In genomic region chr4:140731654-140732053, GRCm38 (mm10) we compare ENCODE assay signal across 20 mouse cellular contexts. TPM values are rescaled to one million over a fixed set of nuclear protein-coding genes. Genes with fewer than 3 reads are reported as not detected.
DNase-seq lines count a peak whose midpoint lies in the region; ATAC-seq and TF ChIP-seq lines count a peak whose summit lies in the region.
"Had no signal": no experiment of that assay in that cellular context is flagged by ENCODE, and none has a peak within 500 bp of the region (broad histone marks: within the 10 kb centered on the region; RNA-seq: fewer than 3 reads in every experiment).

No protein-coding gene starts in this region.

- no peak overlapping the region for H3K27ac ChIP-seq in heart, adult 2 months
- H3K27ac ChIP-seq in lung, postnatal 0 days (ENCODE audit: low read length): no peak overlapping the region
- H3K27ac ChIP-seq: hindbrain, embryonic 14.5 days had no signal

- H3K4me3 ChIP-seq in heart, adult 2 months: no peak overlapping the region
- H3K4me3 ChIP-seq in lung, postnatal 0 days (ENCODE audit: low read depth, low read length): no peak overlapping the region
- H3K4me3 ChIP-seq in G1E (ENCODE audit: low read depth, low read length): no peak overlapping the region
- H3K4me3 ChIP-seq: myocyte had no signal

- intact Hi-C loops in heart, adult 2 months (cut with DNase I): no loop called here

- no peaks in the 10 kb centered on the region for H3K36me3 ChIP-seq in heart, adult 2 months (ENCODE audit: control insufficient read depth, insufficient read depth, low read length)
- H3K36me3 ChIP-seq in lung, postnatal 0 days (ENCODE audit: insufficient read depth, low read length): no peaks in the 10 kb centered on the region
- peaks cover 6% of the 10 kb centered on the region for H3K36me3 ChIP-seq in G1E (replicated peaks)

- H3K9me3 ChIP-seq in lung, postnatal 0 days (ENCODE audit: low read length): no peaks in the 10 kb centered on the region
- H3K9me3 ChIP-seq in G1E (replicated peaks): no peaks in the 10 kb centered on the region

- H3K9ac ChIP-seq in heart, adult 2 months (ENCODE audit: low read depth, low read length): no peak overlapping the region
- H3K9ac ChIP-seq in lung, postnatal 0 days (replicated peaks; ENCODE audit: low read depth): no peak overlapping the region
- H3K9ac ChIP-seq: hindbrain, embryonic 14.5 days had no signal

- no peak for DNase-seq in heart, adult 2 months
- no peak for DNase-seq in heart, postnatal 4 days
- DNase-seq in lung, postnatal 0 days (ENCODE audit: low spot score): no peak
- no peak for DNase-seq in lung, adult 18-20 months
- no peak for DNase-seq in G1E (ENCODE audit: low spot score)
- DNase-seq in ovary, adult 18-20 months (ENCODE audit: low spot score): no peak
- no peak for DNase-seq in adrenal gland, postnatal 4 days (ENCODE audit: low spot score in 2 of 2)
- DNase-seq: adrenal gland, adult 2 months; cerebellum, postnatal 10 days; heart, adult 11 months; right cerebral cortex, postnatal 14 days had no signal

- no peaks in the 10 kb centered on the region for H3K4me1 ChIP-seq in heart, adult 2 months (ENCODE audit: control insufficient read depth, insufficient read depth, low read length)
- H3K4me1 ChIP-seq in lung, postnatal 0 days (ENCODE audit: insufficient read depth, low read depth, low read length): no peaks in the 10 kb centered on the region
- peaks cover 36% of the 10 kb centered on the region for H3K4me1 ChIP-seq in G1E (ENCODE audit: insufficient read depth, low read depth, low read length)

- no peak for TF ChIP-seq EP300 in heart, adult 2 months (IDR thresholded peaks at IDR 0.05; ENCODE audit: insufficient read depth, low read depth, low read length)
- no peak for TF ChIP-seq EP300 in lung, postnatal 0 days (IDR thresholded peaks at IDR 0.05)

- 72% methylated on average over 4 of the region's 4 CpGs for WGBS in heart, adult 2 months
- whole genome bisulfite sequencing in lung, postnatal 0 days: 78% methylated on average over 4 of the region's 4 CpGs

- ATAC-seq in lung, postnatal 0 days: no peak
- ATAC-seq in G1E (ENCODE audit: extremely low read depth, insufficient number of reproducible peaks, low FRiP score, poor library complexity, severe bottlenecking): no peak
- ATAC-seq in megakaryocyte progenitor cell, adult 5-6 weeks (replicated peaks; ENCODE audit: poor library complexity): 0 out of 2 replicates have a peak, but pooled peaks have one; percentile 45

- H3K79me2 ChIP-seq in heart, adult 2 months (replicated peaks; ENCODE audit: control insufficient read depth, insufficient read depth, low read length): no peaks in the 10 kb centered on the region

- no peaks in the 10 kb centered on the region for H3K27me3 ChIP-seq in heart, adult 2 months (ENCODE audit: control insufficient read depth, insufficient read depth, low read length)
- H3K27me3 ChIP-seq in lung, postnatal 0 days (replicated peaks; ENCODE audit: insufficient read depth, low read length): no peaks in the 10 kb centered on the region
- peaks cover 24% of the 10 kb centered on the region; the same call in 1 of the 2 replicates for H3K27me3 ChIP-seq in G1E (ENCODE audit: insufficient read depth, low read length)

- no peak overlapping the region for H3K4me2 ChIP-seq in lung, postnatal 0 days (replicated peaks; ENCODE audit: low read depth, low read length)
- H3K4me2 ChIP-seq: hindbrain, embryonic 14.5 days; midbrain, embryonic 11.5 days had no signal

- no peak for TF ChIP-seq POLR2A in heart, adult 2 months (IDR thresholded peaks at IDR 0.05; ENCODE audit: insufficient read depth, low read depth, low read length)

- TF ChIP-seq CTCF in heart, adult 2 months (IDR thresholded peaks at IDR 0.05): peak; percentile 32
- peak; percentile 39 for TF ChIP-seq CTCF in lung, postnatal 0 days (IDR thresholded peaks at IDR 0.05)
- peak; percentile 34; the same call in 1 of the 2 replicates for TF ChIP-seq CTCF in G1E (IDR thresholded peaks at IDR 0.05; ENCODE audit: low read depth, low read length)

RNA-seq across cellular contexts. Expression of gene Padi6, which starts 10.8 kb away (rescaled TPM):
- not detected for total RNA-seq in heart, adult 2 months (2021)
- polyA plus RNA-seq in heart, adult 2 months (2012; rRNA removed): not detected in 2 replicates
- not detected for total RNA-seq in heart, postnatal 4 days (2021)
- polyA plus RNA-seq in lung, postnatal 0 days (2015; fragmentation: Nextera tagmentation; extraction: Ambion mirVana): 0.26 TPM in 1 of 2 replicates, not detected in the other
- not detected in 2 replicates for total RNA-seq in G1E (2014; fragmentation: Nextera tagmentation)
- not detected in 2 replicates for total RNA-seq in G1E (2017)
- polyA plus RNA-seq in G1E (2012): not detected in 2 replicates
- not detected in 2 replicates for total RNA-seq in megakaryocyte progenitor cell, adult 5-6 weeks (2015)
- total RNA-seq in megakaryocyte progenitor cell, adult 5-6 weeks (2017): not detected in 2 replicates
- under 1 TPM in 1 of 2 experiments, not detected in 1; 0.73 TPM for total RNA-seq in adrenal gland, postnatal 4 days (2021)
- total RNA-seq: adrenal gland, adult 2 months had no signal
- polyA plus RNA-seq: adrenal gland, adult 2 months; heart, postnatal 0 days; hindbrain, embryonic 14.5 days; kidney, embryonic 16.5 days; liver, embryonic 16.5 days; midbrain, embryonic 11.5 days had no signal

RNA-seq across cellular contexts. Expression of gene Rcc2, which starts 31.3 kb away (rescaled TPM):
- total RNA-seq in heart, adult 2 months (2021): 10 to 100 TPM; 13.7 to 14.2 TPM
- polyA plus RNA-seq in heart, adult 2 months (2012; rRNA removed): 12.4 and 14.1 TPM in 2 replicates
- 10 to 100 TPM; 38.2 to 38.5 TPM for total RNA-seq in heart, postnatal 4 days (2021)
- 17.0 and 21.1 TPM in 2 replicates for polyA plus RNA-seq in lung, postnatal 0 days (2015; fragmentation: Nextera tagmentation; extraction: Ambion mirVana)
- total RNA-seq in G1E (2014; fragmentation: Nextera tagmentation) (205 and 239 TPM in 2 replicates), G1E (2017) (106 and 117 TPM in 2 replicates)
- 443 and 525 TPM in 2 replicates for polyA plus RNA-seq in G1E (2012)
- 76.5 and 77.3 TPM in 2 replicates for total RNA-seq in megakaryocyte progenitor cell, adult 5-6 weeks (2015)
- total RNA-seq in megakaryocyte progenitor cell, adult 5-6 weeks (2017): 152 and 159 TPM in 2 replicates
- 100 to 1,000 TPM in 1 of 2 experiments, 10 to 100 TPM in 1; 98.2 to 106 TPM for total RNA-seq in adrenal gland, postnatal 4 days (2021)

RNA-seq across cellular contexts. Expression of gene Padi4, which starts 42.4 kb away (rescaled TPM):
- total RNA-seq in heart, adult 2 months (2021): 1 to 10 TPM in 1 of 2 experiments, under 1 TPM in 1; 0.70 to 2.5 TPM
- 1.9 and 2.6 TPM in 2 replicates for polyA plus RNA-seq in heart, adult 2 months (2012; rRNA removed)
- under 1 TPM; 0.63 to 0.74 TPM for total RNA-seq in heart, postnatal 4 days (2021)
- 1.1 and 1.6 TPM in 2 replicates for polyA plus RNA-seq in lung, postnatal 0 days (2015; fragmentation: Nextera tagmentation; extraction: Ambion mirVana)
- not detected in 2 replicates for total RNA-seq in G1E (2014; fragmentation: Nextera tagmentation)
- not detected in 2 replicates for total RNA-seq in G1E (2017)
- polyA plus RNA-seq in G1E (2012): 0.02 TPM in 1 of 2 replicates, not detected in the other
- 4.6 and 4.9 TPM in 2 replicates for total RNA-seq in megakaryocyte progenitor cell, adult 5-6 weeks (2015)
- 6.9 and 9.3 TPM in 2 replicates for total RNA-seq in megakaryocyte progenitor cell, adult 5-6 weeks (2017)
- 1 to 10 TPM; 1.4 to 2.7 TPM for total RNA-seq in adrenal gland, postnatal 4 days (2021)
- total RNA-seq: layer of hippocampus, postnatal 10 days; left cerebral cortex, postnatal 25 days had no signal
